Mouse (Mus musculus) lung, adult 2 months (tissue): Measurements from ENCODE around the gene Clint1.

ENCODE experiments used
- CTCF ChIP-seq: fragments of 200-500 bp; IDR thresholded peaks from 2 replicates; pipeline ENCODE4 v1.5.1; 2011; ENCODE audit warnings: mild to moderate bottlenecking, low read length, control low read depth; ENCODE audit not compliant: insufficient read depth
- POLR2A ChIP-seq: fragments of 200-500 bp; IDR thresholded peaks from 2 replicates; pipeline ENCODE4 v1.6.1; 2011; ENCODE audit warnings: low read depth, mild to moderate bottlenecking, control low read depth, low read length, borderline replicate concordance; ENCODE audit errors: extremely low read depth

DNA sequence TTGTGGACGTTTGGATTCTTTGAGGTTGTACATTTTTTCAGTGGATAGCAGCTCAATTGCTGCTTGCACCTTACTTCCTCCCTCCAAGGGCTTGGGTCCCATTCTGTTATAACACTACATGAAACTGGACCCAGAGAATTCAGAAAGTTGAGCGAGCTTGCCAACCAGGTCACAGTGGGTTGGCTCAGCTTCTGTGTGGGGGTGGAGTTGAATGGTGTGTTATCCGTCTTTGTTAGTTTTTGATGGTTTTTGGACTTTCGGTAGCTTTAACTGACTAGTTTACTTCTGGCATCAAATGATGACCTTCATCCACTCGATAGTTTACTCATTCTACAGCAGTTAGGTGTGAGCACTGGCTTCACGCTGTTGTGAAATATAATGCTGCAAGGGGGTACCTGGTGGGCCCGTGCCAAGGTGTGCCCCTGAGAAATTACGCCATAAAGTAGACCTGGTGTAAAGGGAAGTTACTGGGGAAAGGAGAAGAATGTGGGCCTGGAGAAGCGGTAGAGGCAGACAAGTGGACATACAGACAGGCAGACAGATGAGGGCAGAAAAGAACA lies 36.7 kb downstream of the Clint1 start:
- no peak for TF ChIP-seq CTCF
- no peak for TF ChIP-seq POLR2A
